Mouse (Mus musculus): ENCODE measurements at regions not wholly inside any gene's neighbourhood (a gene's known extent, or its start where the extent isn't known, plus 50 kb on each side); places are given as distances from the start of the nearest gene placed in this dataset.

DNA sequence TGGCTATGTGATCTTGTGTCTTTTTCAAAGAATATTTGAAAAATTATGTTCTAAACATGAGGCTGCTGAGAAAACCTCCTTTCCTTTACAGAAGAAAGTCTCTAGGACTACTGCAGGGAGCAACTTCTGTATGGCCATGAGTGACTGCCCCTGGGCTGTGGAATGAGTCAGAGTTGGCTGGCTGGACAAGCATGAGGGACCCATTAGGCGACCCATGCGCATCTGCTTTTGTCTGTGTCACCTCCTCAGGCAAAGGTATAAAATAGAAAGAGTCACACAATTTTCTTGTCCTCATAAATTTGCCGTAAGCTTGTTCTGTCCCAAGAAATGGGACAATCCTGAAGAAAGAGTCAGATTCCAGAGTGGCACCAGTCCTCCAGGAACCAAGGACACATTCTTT lies 220.1 kb upstream of the Irx1 start:
- in situ Hi-C loops (cut with MboI; ENCODE audit: low pct_unique_long_range_greater_than_20kb) = no loop called here
- no peak for DNase-seq (ENCODE audit: low read depth, low spot score)
- no peak for TF ChIP-seq CTCF (IDR thresholded peaks at IDR 0.05)
- ATAC-seq = peak; percentile 71
- CTCF ChIA-PET = interaction anchor here (0.6 to 1.4 kb wide), 2 partner anchors 13 to 183 kb away, joined by 3 read pairs; no protein-coding TSS in a partner anchor
- no peaks in the 10 kb centered on the region for H3K27me3 ChIP-seq
- POLR2A ChIA-PET = no interaction called here

DNA sequence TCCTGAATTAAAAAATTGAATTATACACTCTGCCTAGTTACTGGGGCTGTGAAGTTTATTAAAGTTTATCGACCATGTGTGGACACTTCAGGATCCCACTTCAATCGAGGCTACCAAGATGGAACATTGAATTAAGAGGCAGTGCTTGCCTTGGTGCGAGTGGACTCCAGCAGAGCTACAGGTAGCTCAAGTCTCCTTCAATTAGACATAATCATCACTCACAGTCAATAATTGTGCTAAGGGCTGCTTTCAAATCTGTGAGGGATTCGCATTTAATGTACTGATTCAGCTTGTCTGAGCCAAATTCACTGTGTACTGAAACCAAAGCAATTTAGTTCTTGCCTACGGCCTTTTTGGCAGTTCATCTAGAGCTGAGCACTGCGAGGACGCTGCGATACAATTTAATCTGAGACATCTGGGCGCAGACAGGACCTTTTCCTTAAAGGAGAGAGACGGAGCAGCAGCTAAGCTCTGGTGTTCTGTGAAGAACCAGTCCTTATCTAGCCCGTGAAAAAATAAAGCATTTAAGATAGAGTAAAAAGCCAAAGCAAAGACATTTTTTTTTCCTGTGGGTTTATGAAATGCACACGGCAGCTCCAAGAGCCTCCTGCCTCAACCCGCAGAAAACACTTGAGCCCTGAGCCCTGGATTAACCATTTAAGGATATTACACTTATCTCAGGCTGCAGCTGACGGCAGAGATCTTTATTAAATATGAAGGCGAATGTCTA lies 220.8 kb upstream of the Irx1 start:
- ATAC-seq (no peak), DNase-seq (ENCODE audit: low read depth, low spot score) (no peak)
- in situ Hi-C loops (cut with MboI; ENCODE audit: low pct_unique_long_range_greater_than_20kb) = no loop called here
- TF ChIP-seq CTCF (IDR thresholded peaks at IDR 0.05) = no peak
- ChIA-PET CTCF (interaction anchor here (1.4 kb wide), 1 partner anchor 12 kb away, joined by 3 read pairs; no protein-coding TSS in a partner anchor), POLR2A (interaction anchor here (0.6 kb wide), 1 partner anchor 301 kb away, joined by 3 read pairs; no protein-coding TSS in a partner anchor)
- H3K27me3 ChIP-seq = no peaks in the 10 kb centered on the region

DNA sequence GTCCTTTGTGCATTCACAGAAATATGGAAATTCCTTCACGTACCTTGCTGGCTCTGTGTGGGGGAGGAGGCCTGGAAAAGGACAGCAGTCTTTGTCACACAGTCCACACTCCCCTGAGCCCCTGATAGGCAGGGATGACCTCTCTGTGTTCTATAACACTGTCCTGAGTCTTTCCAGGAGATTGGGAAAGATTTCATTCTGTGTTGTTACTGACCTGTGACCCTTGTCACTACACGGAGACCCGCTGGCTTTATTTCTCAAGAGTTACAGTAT lies 221.3 kb upstream of the Irx1 start:
- ChIA-PET CTCF (interaction anchor here (1.4 kb wide), 1 partner anchor 12 kb away, joined by 3 read pairs; no protein-coding TSS in a partner anchor), POLR2A (interaction anchor here (0.6 kb wide), 1 partner anchor 300 kb away, joined by 3 read pairs; no protein-coding TSS in a partner anchor)
- TF ChIP-seq CTCF (IDR thresholded peaks at IDR 0.05) = no peak
- ATAC-seq (no peak), DNase-seq (ENCODE audit: low read depth, low spot score) (no peak)
- in situ Hi-C loops (cut with MboI; ENCODE audit: low pct_unique_long_range_greater_than_20kb) = no loop called here
- H3K27me3 ChIP-seq = no peaks in the 10 kb centered on the region

DNA sequence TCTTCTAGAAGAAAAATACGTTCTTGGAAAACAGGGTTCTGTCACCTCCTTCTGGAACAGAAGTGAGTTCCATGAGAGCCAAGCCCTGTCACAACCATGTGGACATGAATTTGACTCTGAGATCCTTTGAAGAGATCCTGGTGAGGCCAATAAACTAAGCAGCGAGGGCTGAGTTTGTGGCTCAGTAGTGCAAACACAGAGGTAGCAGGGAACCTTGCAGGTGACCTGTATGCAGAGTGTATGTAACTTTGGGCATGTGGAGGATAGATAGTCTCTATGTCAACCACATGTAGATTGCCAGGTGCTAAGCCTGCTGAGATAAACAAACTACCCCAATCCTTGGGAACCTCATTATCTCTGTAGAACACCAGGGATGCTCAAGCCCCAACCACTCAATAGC lies 232.4 kb upstream of the Irx1 start:
- H3K27me3 ChIP-seq = no peaks in the 10 kb centered on the region
- TF ChIP-seq CTCF (IDR thresholded peaks at IDR 0.05) = no peak
- DNase-seq (ENCODE audit: low read depth, low spot score) (no peak), ATAC-seq (no peak)
- CTCF ChIA-PET = interaction anchor here (1.2 kb wide), 1 partner anchor 12 kb away, joined by 3 read pairs; no protein-coding TSS in a partner anchor
- in situ Hi-C loops (cut with MboI; ENCODE audit: low pct_unique_long_range_greater_than_20kb) = loop anchor here (5.0 to 10.0 kb wide), 2 partner anchors 234 to 429 kb away; partner anchors contain the start of genes Irx1 and Irx2
- POLR2A ChIA-PET = no interaction called here

DNA sequence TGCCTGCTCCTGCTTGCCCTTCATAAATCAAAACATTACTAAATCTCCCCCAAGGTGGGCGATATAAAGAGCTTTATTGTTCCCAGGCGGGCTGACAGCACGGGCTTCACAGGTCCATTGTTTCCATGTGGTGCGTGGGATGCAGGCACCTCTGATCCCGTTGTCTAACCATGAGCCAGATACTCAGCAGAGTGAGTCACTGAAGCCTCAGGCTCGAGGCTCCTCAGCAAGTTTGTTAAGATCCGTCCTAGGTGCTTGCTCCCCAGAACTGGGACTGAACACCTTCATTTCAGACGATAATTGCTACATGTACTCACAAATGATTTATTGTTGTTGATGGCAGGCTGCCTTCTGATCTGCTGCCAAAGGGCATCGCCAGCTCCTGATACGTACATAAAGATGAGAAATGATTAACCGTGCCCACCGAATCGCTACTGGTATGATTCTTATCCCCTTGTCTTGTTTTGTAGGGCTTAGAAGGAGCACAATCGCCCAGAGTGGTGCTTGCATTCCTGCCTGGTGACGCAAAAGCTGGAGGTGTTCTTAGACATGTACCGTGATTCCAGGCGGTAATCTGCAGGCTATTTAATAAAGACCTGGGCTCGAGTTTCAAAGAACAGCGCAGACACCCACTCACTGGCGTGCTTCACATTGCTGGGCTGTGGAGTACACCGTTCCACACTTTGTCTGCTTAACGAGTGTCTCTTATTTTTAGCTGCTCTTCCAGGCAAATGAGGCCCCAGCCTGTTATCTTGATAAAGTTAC lies 235.0 kb upstream of the Irx1 start:
- CTCF ChIA-PET = interaction anchor here (1.4 to 3.8 kb wide), 4 partner anchors 11 to 1093 kb away, joined by 3 to 20 read pairs (median 4); no protein-coding TSS in a partner anchor
- no peak for TF ChIP-seq CTCF (IDR thresholded peaks at IDR 0.05)
- ATAC-seq = peak; percentile 95
- in situ Hi-C loops (cut with MboI; ENCODE audit: low pct_unique_long_range_greater_than_20kb) = loop anchor here (5.0 to 10.0 kb wide), 2 partner anchors 236 to 426 kb away; partner anchors contain the start of genes Irx1 and Irx2
- H3K27me3 ChIP-seq = no peaks in the 10 kb centered on the region
- POLR2A ChIA-PET = interaction anchor here (0.9 to 1.4 kb wide), 2 partner anchors 11 to 240 kb away, joined by 3 to 4 read pairs; no protein-coding TSS in a partner anchor
- peak; percentile 91 for DNase-seq (ENCODE audit: low read depth, low spot score)

DNA sequence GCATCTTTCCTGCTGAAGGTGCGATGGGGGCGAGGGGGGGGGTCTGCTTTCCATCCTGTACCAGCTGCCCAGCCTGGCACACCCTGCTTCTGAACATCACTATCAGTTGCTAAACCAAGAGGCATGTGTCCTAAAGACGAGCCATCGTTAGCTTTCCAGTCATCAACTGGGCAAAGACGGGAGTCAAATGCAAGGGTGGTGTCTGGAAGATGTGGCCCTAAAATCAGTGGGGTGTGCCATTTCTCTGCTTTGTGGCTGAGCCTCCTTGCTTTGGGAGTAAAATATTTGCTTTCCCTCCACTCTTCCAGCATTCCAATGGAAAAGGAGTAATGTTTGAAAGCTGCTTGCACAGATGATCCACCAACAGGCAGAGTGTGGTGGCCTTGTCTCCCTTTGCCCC lies 246.0 kb upstream of the Irx1 start:
- no peak for TF ChIP-seq CTCF (IDR thresholded peaks at IDR 0.05)
- ATAC-seq (peak; percentile 12), DNase-seq (ENCODE audit: low read depth, low spot score) (no peak)
- no peaks in the 10 kb centered on the region for H3K27me3 ChIP-seq
- in situ Hi-C loops (cut with MboI; ENCODE audit: low pct_unique_long_range_greater_than_20kb) = loop anchor here (25.0 kb wide), 1 partner anchor 947 kb away; no protein-coding TSS in a partner anchor
- ChIA-PET CTCF (interaction anchor here (1.2 to 3.8 kb wide), 2 partner anchors 9 to 11 kb away, joined by 3 to 20 read pairs; no protein-coding TSS in a partner anchor), POLR2A (interaction anchor here (1.5 kb wide), 1 partner anchor 11 kb away, joined by 4 read pairs; no protein-coding TSS in a partner anchor)

DNA sequence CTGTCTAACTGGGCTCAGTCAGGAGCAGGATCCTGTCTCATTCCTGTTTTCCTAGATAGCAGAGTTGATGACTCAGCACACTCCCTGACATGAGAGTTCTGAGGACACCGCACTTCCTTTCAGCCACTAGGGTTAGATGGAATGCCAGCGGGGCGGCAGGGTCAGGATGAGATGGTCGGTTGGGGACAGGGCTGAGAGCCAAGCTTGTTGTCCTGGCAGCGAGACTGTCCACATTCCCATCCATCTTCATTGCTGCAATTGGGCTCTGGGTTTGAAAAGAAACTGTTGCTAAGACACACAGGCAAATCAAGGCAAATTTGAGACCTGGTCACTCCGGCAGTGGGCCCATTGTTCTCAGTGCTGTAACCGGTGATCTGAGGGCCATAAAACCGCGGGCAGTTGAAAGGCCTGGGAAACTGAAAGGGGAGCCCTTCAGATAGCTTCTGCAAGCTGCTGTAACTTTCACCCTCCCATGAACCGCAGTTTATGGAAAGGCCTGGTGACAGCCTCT lies 246.5 kb upstream of the Irx1 start:
- DNase-seq (ENCODE audit: low read depth, low spot score) (no peak), ATAC-seq (peak; percentile 42)
- no peak for TF ChIP-seq CTCF (IDR thresholded peaks at IDR 0.05)
- in situ Hi-C loops (cut with MboI; ENCODE audit: low pct_unique_long_range_greater_than_20kb) = loop anchor here (25.0 kb wide), 1 partner anchor 948 kb away; no protein-coding TSS in a partner anchor
- H3K27me3 ChIP-seq = no peaks in the 10 kb centered on the region
- CTCF ChIA-PET = interaction anchor here (1.0 to 3.8 kb wide), 4 partner anchors 9 to 13 kb away, joined by 3 to 20 read pairs (median 4); no protein-coding TSS in a partner anchor
- POLR2A ChIA-PET = interaction anchor here (1.0 to 1.5 kb wide), 2 partner anchors 11 to 420 kb away, joined by 4 read pairs; no protein-coding TSS in a partner anchor

DNA sequence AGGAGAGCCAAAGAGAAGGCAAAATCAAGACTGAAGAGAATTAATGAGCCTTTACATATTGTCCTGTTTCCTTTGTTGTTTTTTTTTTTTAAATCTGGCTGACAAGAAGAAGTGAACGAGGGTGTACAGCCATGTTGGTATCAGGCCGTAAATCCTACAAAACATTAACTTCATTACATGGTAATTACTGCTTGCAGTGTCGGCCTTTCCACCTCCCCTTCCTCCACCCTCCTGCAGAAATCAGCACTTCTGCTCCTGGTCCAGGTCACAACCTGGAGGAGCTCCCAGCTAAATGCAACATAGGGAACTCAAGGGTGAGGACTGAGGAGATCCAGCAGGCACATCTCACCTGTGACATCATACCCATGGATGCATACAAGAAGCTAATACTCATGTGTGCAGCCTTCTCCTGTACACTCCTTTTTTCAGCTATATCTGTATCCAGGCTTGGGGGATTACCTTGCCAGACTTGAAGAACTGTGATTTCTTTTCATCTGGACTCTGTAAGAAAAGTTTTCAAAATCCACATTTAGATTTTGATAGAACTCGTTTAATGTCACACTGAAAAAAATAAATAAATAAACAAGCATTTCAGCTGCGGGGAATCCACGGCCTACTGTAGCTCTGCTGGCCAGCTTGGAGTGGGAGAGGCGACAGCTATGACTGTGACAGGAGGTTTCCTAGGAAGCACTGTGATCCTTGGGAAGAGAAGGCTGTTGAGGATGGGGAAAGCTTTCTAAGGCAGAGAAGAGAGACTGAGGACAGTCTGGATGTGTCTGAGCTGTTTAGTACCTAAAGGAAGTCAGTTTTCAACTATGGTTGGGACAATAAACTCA lies 247.2 kb upstream of the Irx1 start:
- CTCF ChIA-PET = interaction anchor here (1.0 to 3.8 kb wide), 4 partner anchors 10 to 13 kb away, joined by 3 to 20 read pairs (median 4); no protein-coding TSS in a partner anchor

DNA sequence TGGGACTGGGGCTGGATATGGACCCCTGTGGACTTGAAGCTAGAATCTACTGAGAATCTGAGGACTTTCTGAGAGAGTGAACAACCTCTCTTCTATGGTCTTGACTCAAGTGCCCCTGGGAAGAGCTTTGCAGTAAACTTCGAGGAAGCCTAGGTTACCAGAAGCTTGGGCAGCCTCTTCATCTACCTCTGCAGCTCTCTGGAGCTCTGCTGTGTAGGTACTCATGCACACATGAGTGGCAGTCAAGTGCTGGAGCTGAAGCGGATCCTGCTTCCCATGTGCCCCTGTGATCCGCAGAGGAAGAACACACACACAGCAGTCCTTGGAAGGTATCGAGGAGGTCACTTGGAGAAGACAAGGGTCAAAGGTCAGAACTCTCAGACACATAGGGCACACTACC lies 248.2 kb upstream of the Irx1 start:
- POLR2A ChIA-PET = interaction anchor here (0.6 kb wide), 1 partner anchor 68 kb away, joined by 5 read pairs; no protein-coding TSS in a partner anchor
- no peak for TF ChIP-seq CTCF (IDR thresholded peaks at IDR 0.05)
- CTCF ChIA-PET = no interaction called here
- no peak for DNase-seq (ENCODE audit: low read depth, low spot score)
- no peaks in the 10 kb centered on the region for H3K27me3 ChIP-seq
- in situ Hi-C loops (cut with MboI; ENCODE audit: low pct_unique_long_range_greater_than_20kb) = loop anchor here (25.0 kb wide), 1 partner anchor 949 kb away; no protein-coding TSS in a partner anchor
- ATAC-seq = no peak

More for the DNA sequence above, 247.2 kb upstream of the Irx1 start:
- H3K27me3 ChIP-seq = no peaks in the 10 kb centered on the region
- in situ Hi-C loops (cut with MboI; ENCODE audit: low pct_unique_long_range_greater_than_20kb) = loop anchor here (25.0 kb wide), 1 partner anchor 948 kb away; no protein-coding TSS in a partner anchor
- DNase-seq (ENCODE audit: low read depth, low spot score) (no peak), ATAC-seq (peak; percentile 59)
- POLR2A ChIA-PET = interaction anchor here (1.0 to 1.5 kb wide), 2 partner anchors 12 to 419 kb away, joined by 4 read pairs; no protein-coding TSS in a partner anchor
- no peak for TF ChIP-seq CTCF (IDR thresholded peaks at IDR 0.05)

Measured in Patski (cell line).